Mouse (Mus musculus) hindbrain, embryonic 14.5 days (tissue): ENCODE data around the gene Washc4. TPM values are rescaled to one million over a fixed set of nuclear protein-coding genes. Genes with fewer than 3 reads are reported as not detected.

Experiments used
- ATAC-seq: fragments of 200-750 bp; cut with Nextera tagmentation; 2 replicates; pipeline ENCODE4 v1.8.0; 2017; ENCODE audit warnings: moderate number of reproducible peaks, mild to moderate bottlenecking, moderate TSS enrichment, moderate library complexity; ENCODE audit not compliant: low FRiP score
- DNase-seq: peaks from one replicate; pipeline ENCODE4 v3.0.0-alpha.2; 2015; ENCODE audit warnings: low spot score
- H3K27ac ChIP-seq: fragments of 300-500 bp; sonication (generic); 2 replicates; pipeline ENCODE4 v1.5.1; 2014; ENCODE audit warnings: mild to moderate bottlenecking, moderate library complexity
- H3K27me3 ChIP-seq: fragments of 300-500 bp; sonication (generic); 2 replicates; pipeline ENCODE4 v1.6.1; 2014; ENCODE audit warnings: mild to moderate bottlenecking, low read length, mixed read lengths; ENCODE audit not compliant: control insufficient read depth, insufficient read depth
- H3K36me3 ChIP-seq: fragments of 300-500 bp; sonication (generic); replicated peaks from 2 replicates; pipeline ENCODE4 v1.6.1; 2014; ENCODE audit not compliant: control insufficient read depth, insufficient read depth
- H3K4me1 ChIP-seq: fragments of 300-500 bp; sonication (generic); replicated peaks from 2 replicates; pipeline ENCODE4 v1.6.1; 2014; ENCODE audit warnings: antibody characterized with exemption, low read length, mixed read lengths; ENCODE audit not compliant: control insufficient read depth, insufficient read depth
- H3K4me2 ChIP-seq: fragments of 300-500 bp; sonication (generic); replicated peaks from 2 replicates; pipeline ENCODE4 v1.6.1; 2014; ENCODE audit warnings: mild to moderate bottlenecking, moderate library complexity
- H3K4me3 ChIP-seq: fragments of 300-500 bp; sonication (generic); replicated peaks from 2 replicates; pipeline ENCODE4 v1.5.1; 2014; ENCODE audit warnings: mild to moderate bottlenecking, low read length
- H3K9ac ChIP-seq: fragments of 300-500 bp; sonication (generic); 2 replicates; pipeline ENCODE4 v1.6.1; 2014
- H3K9me3 ChIP-seq: fragments of 300-500 bp; sonication (generic); 2 replicates; pipeline ENCODE4 v1.6.1; 2016; ENCODE audit warnings: low read length; ENCODE audit not compliant: control insufficient read depth
- WGBS: fragments of 180-500 bp; shearing (Covaris S2); extraction: QIAGEN DNeasy Blood & Tissue Kit; methylation state at CpG from one replicate; pipeline ENCODE4 v1.1.7; 2014; 5-methylcytosine and 5-hydroxymethylcytosine counted together
- polyA plus RNA-seq: library from polyadenylated mRNA; unstranded; fragments of >200 nt; fragmentation: Nextera tagmentation; extraction: Ambion mirVana; gene quantifications from 2 replicates; pipeline ENCODE4 v1.2.1, GENCODE M21; 2014

Washc4 gene
- polyA plus RNA-seq, 1 experiment from 2014 or later, result 32.7 TPM

DNA sequence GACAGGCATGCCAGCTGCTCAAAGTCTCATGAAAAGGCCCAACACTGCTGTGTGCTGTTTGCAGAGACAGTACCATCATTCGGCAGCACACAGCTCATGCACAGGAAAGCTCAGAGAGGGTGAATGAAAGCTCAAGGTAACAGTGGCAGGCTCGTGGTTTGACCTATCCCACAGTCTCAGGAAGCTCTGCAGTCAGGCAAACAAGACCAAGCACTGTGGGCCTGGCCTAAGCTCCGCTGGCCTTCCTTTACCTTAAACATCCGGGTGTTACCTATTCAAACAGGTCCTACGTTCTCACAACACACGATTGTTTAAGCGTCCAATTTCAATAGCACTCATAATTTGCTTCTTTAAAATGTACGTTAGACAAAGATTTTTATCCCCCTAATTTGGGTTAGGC is 100.6 kb downstream of the Washc4 start:
- no peak for ATAC-seq
- no peak overlapping the region for H3K9ac ChIP-seq
- H3K4me2 ChIP-seq, result 0 out of 2 replicates have a peak overlapping the region, but pooled peaks have one; percentile 14
- WGBS, result 79% methylated on average over 8 of the region's 8 CpGs
- H3K36me3 ChIP-seq, result no peaks in the 10 kb centered on the region
- H3K4me1 ChIP-seq, result peaks cover 25% of the 10 kb centered on the region
- H3K27me3 ChIP-seq, result no peaks in the 10 kb centered on the region
- H3K27ac ChIP-seq, result no peak overlapping the region
- H3K4me3 ChIP-seq, result no peak overlapping the region
- H3K9me3 ChIP-seq, result no peaks in the 10 kb centered on the region
- DNase-seq, result no peak

DNA sequence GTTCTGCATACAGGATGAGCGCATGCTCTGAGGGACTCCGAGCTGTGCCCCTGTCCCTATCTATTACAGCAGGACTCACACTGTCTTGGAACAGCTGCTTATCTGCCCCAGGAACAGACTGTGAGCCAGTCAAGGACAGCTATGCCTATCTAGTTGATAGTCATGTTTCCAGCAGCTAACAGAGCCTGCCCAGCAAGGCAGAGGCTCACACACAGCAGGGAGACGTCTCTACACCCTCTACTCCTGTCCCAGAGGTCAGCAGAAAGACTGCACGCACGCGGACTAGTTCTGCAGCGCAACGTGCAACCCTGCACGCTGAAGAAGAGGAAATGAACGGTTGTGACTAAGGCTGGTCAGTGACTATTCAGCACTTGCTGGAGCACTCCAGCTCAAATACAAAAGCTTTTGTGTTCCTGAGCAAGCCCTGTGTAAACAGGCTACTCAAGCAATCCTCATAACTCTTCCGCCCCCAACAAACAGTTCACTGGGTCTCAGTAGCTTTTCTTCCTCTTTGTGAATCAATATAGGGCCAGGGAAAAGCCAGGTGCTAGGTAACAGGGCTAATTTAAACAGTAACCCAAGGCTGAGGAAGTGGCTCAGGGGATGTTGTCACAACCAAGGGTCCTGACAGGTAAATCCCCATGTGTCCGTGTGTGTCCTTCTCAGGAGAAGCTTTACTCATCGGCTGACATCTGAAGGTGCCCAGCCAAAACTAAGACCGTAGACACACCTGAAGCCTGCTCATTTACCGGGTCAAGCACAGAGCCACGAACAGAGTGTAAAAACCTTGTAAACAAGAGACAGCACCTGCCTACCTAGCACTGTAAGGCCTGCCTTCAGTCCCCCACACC is 101.5 kb downstream of the Washc4 start:
- Histone ChIP-seq H3K27ac (peak overlapping the region; percentile 30; the same call in 1 of the 2 replicates), H3K4me2 (peak overlapping the region; percentile 14; the same call in 1 of the 2 replicates), H3K9me3 (no peaks in the 10 kb centered on the region), H3K36me3 (no peaks in the 10 kb centered on the region), H3K27me3 (no peaks in the 10 kb centered on the region), H3K4me1 (peaks cover 25% of the 10 kb centered on the region), H3K4me3 (no peak overlapping the region), H3K9ac (peak overlapping the region; percentile 7; the same call in 1 of the 2 replicates)
- 59% methylated on average over 16 of the region's 16 CpGs for WGBS
- DNase-seq (no peak), ATAC-seq (no peak)

DNA sequence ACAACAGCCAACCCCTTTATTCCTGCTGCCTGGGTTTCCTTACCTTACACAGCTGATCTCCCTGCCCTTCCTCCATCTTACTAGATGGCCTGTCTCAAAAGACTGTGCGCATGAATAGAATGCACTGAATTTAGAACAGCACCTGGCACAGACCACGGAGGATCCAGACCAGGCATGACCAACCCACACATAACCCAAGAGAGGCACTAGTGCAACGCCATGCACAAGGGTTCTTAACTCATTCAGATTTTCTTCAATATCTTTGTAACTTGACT is 102.1 kb downstream of the Washc4 start:
- no peak overlapping the region for H3K27ac ChIP-seq

More for the DNA sequence above, 102.1 kb downstream of the Washc4 start:
- Histone ChIP-seq H3K36me3 (no peaks in the 10 kb centered on the region), H3K9ac (no peak overlapping the region), H3K4me2 (no peak overlapping the region), H3K9me3 (no peaks in the 10 kb centered on the region), H3K4me1 (peaks cover 25% of the 10 kb centered on the region), H3K4me3 (no peak overlapping the region), H3K27me3 (no peaks in the 10 kb centered on the region)
- 86% methylated on average over 3 of the region's 3 CpGs for WGBS
- DNase-seq (no peak), ATAC-seq (no peak)

Other genes with a start within 250 kb of the Washc4 start
- 14.6 and 19.9 TPM in 2 replicates for gene Slc41a2, start 205.9 kb upstream of the Washc4 start, polyA plus RNA-seq
- 0.90 and 1.1 TPM in 2 replicates for gene D10Wsu102e, start 183.5 kb upstream of the Washc4 start, polyA plus RNA-seq
- gene Aldh1l2, start 9.6 kb upstream of the Washc4 start, polyA plus RNA-seq, result 14.3 and 16.7 TPM in 2 replicates
- gene Appl2, start 105.0 kb downstream of the Washc4 start, polyA plus RNA-seq, result 37.1 and 39.9 TPM in 2 replicates
- gene 1500009L16Rik, start 179.1 kb downstream of the Washc4 start, polyA plus RNA-seq, result 87.9 and 88.7 TPM in 2 replicates